Comparison of ENCODE assay signal across 26 mouse cellular contexts in the genomic region with DNA sequence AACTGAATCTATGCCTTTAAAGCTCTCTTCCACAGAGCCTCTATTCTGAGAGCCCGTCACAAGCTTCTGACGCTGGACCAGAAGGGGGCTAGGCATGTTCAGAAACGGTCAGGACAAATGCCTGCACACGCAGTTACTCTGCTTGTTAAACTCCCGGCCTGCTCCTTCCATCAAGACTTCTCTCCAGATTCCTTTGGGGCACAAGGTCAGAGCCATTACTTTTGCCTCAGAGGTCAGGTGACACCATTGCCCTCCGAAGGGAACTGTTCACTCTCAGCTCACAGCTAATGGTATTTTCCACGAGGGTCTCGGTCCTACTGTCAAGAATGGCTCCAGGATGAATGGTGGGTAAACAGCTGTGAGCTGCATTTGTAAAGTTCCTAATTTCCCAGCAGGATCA.
A peak's percentile ranks its signal among the peaks of the same experiment; 100 is the strongest.
DNase-seq lines count a peak whose midpoint lies in the region; ATAC-seq lines count a peak whose summit lies in the region.
"Had no signal": no experiment of that assay in that cellular context is flagged by ENCODE, and none has a peak within 500 bp of the region (broad histone marks: within the 10 kb centered on the region; RNA-seq: fewer than 3 reads in every experiment).

No protein-coding gene starts in this region.

- H3K9ac ChIP-seq in limb, embryonic 12.5 days (replicated peaks) = no peak overlapping the region
- no peak overlapping the region for H3K9ac ChIP-seq in forebrain, embryonic 13.5 days
- H3K9ac ChIP-seq: forebrain, postnatal 0 days; heart, embryonic 12.5 days; heart, embryonic 15.5 days; hindbrain, embryonic 14.5 days had no signal

- no peaks in the 10 kb centered on the region for H3K27me3 ChIP-seq in limb, embryonic 12.5 days
- H3K27me3 ChIP-seq in forebrain, embryonic 13.5 days = no peaks in the 10 kb centered on the region
- H3K27me3 ChIP-seq: heart, embryonic 12.5 days; heart, embryonic 15.5 days had no signal

- no peak for ATAC-seq in limb, embryonic 12.5 days (ENCODE audit: insufficient number of reproducible peaks, insufficient read depth, low FRiP score, low TSS enrichment, low read depth)
- no peak for ATAC-seq in forebrain, embryonic 13.5 days
- ATAC-seq: activated CD4-positive, CD25-positive, alpha-beta regulatory T cell, adult 4 months; CD4-positive, CD25-positive, alpha-beta regulatory T cell, adult 4 months; forebrain, embryonic 14.5 days; forebrain, postnatal 0 days; hindbrain, postnatal 0 days had no signal

- H3K4me1 ChIP-seq in limb, embryonic 12.5 days (replicated peaks) = peaks cover 33% of the 10 kb centered on the region
- H3K4me1 ChIP-seq in forebrain, embryonic 13.5 days = no peaks in the 10 kb centered on the region
- H3K4me1 ChIP-seq: forebrain, embryonic 10.5 days; heart, embryonic 12.5 days; heart, embryonic 15.5 days had no signal

- H3K9me3 ChIP-seq in limb, embryonic 12.5 days = no peaks in the 10 kb centered on the region
- H3K9me3 ChIP-seq in forebrain, embryonic 13.5 days (replicated peaks) = no peaks in the 10 kb centered on the region
- H3K9me3 ChIP-seq: forebrain, embryonic 10.5 days; heart, embryonic 12.5 days; heart, embryonic 15.5 days had no signal

- H3K4me2 ChIP-seq in limb, embryonic 12.5 days = no peak overlapping the region
- H3K4me2 ChIP-seq in forebrain, embryonic 13.5 days = no peak overlapping the region
- H3K4me2 ChIP-seq: heart, embryonic 12.5 days; heart, embryonic 15.5 days; hindbrain, embryonic 14.5 days had no signal

- H3K36me3 ChIP-seq in limb, embryonic 12.5 days = peaks cover 54% of the 10 kb centered on the region
- peaks cover 92% of the 10 kb centered on the region for H3K36me3 ChIP-seq in forebrain, embryonic 13.5 days (ENCODE audit: poor library complexity, severe bottlenecking)

- DNase-seq in embryo, embryonic 10.5 days (ENCODE audit: low spot score) = peak; percentile 68
- DNase-seq in embryo, embryonic 11.5 days (ENCODE audit: low read depth, low spot score) = peak; percentile 14
- peak; percentile 26 for DNase-seq in hindlimb bud, embryonic 11.5 days (ENCODE audit: extremely low spot score, low read depth, low spot score)
- DNase-seq in spleen, adult 12 weeks (ENCODE audit: low spot score) = no peak
- no peak for DNase-seq in kidney, postnatal 36 days
- no peak for DNase-seq in adrenal gland, adult 18-20 months (ENCODE audit: low spot score in 2 of 2)
- DNase-seq: adrenal gland, postnatal 10 days; adrenal gland, postnatal 36 days; cerebellum, adult 18-20 months; cerebellum, adult 9-10 months; cerebellum, postnatal 14 days; forebrain, postnatal 0 days; gastrocnemius, postnatal 25 days; heart, adult 18-20 months; heart, postnatal 10 days; heart, postnatal 4 days had no signal

- WGBS in limb, embryonic 12.5 days = 14% methylated on average over 8 of the region's 8 CpGs
- WGBS in forebrain, embryonic 13.5 days = 86% methylated on average over 8 of the region's 8 CpGs

- no peak overlapping the region for H3K4me3 ChIP-seq in limb, embryonic 12.5 days (replicated peaks)
- H3K4me3 ChIP-seq in forebrain, embryonic 13.5 days = no peak overlapping the region
- H3K4me3 ChIP-seq: forebrain, embryonic 10.5 days; heart, embryonic 12.5 days; heart, embryonic 15.5 days had no signal

- H3K27ac ChIP-seq in limb, embryonic 12.5 days = 0 out of 2 replicates have a peak overlapping the region, but pooled peaks have one; percentile 7
- H3K27ac ChIP-seq in forebrain, embryonic 13.5 days = no peak overlapping the region
- H3K27ac ChIP-seq: forebrain, embryonic 10.5 days; heart, embryonic 15.5 days; hindbrain, embryonic 14.5 days; hindbrain, postnatal 0 days had no signal

Comparison
In these comparisons a context has a peak if more than half of its experiments do, and no peak if none do; other contexts are left out.
1. DNase-seq: peak in embryo, embryonic 10.5 days (single experiment), embryo, embryonic 11.5 days (single experiment) and hindlimb bud, embryonic 11.5 days (single experiment); none in spleen, adult 12 weeks (single experiment), kidney, postnatal 36 days (0 of 2) and adrenal gland, adult 18-20 months (0 of 2).